Mouse (Mus musculus): Measurements from ENCODE around the gene Anapc16. TPM values are rescaled to one million over a fixed set of nuclear protein-coding genes. Genes with fewer than 3 reads are reported as not detected.
A peak's percentile ranks its signal among the peaks of the same experiment; 100 is the strongest.

The Anapc16 gene
- polyA plus RNA-seq, 1 experiment, result 127 TPM

DNA sequence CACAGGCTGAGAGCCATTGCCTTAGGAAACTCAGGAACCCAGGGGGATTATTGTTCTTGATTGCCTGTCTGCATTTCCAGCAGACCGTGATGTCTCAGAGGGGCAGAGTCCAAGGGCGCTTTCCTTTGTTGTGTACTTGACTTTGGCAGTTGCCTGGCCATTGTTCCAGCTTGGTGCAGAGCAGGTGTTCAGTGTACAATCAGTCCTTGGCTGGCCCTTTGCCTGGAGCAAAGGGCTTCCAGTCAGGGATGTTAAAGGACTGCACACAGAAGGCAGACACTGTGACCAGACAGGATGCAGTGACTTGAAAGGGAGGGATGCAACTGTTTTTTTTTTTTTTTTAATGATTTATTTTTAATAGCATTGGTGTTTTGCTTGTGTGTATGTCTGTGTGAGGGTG lies 30.4 kb downstream of the Anapc16 start:
- Histone ChIP-seq H3K36me3 (ENCODE audit: control insufficient read depth, insufficient read depth) (no peaks in the 10 kb centered on the region), H3K4me3 (no peak overlapping the region), H3ac (ENCODE audit: control insufficient read depth, insufficient read length) (no peak overlapping the region), H3K4me2 (ENCODE audit: low read depth) (no peak overlapping the region), H3K79me2 (ENCODE audit: control insufficient read depth, insufficient read depth) (no peaks in the 10 kb centered on the region), H3K27me3 (ENCODE audit: control insufficient read depth, insufficient read depth, insufficient read length) (no peaks in the 10 kb centered on the region)
- TF ChIP-seq MYOG (IDR thresholded peaks at IDR 0.05; ENCODE audit: control insufficient read depth in 1 of 3, insufficient read depth in 1 of 3, insufficient read length in 2 of 3, low read depth in 2 of 3), result peak in 1 of 3 experiments; percentile 57
- TF ChIP-seq REST (IDR thresholded peaks at IDR 0.05; ENCODE audit: insufficient read depth, insufficient read length), result no peak
- peak in 2 of 3 experiments; percentile 46 to 57 for TF ChIP-seq MYOD1 (IDR thresholded peaks at IDR 0.05; ENCODE audit: control insufficient read depth in 1 of 3, insufficient read length in 2 of 3, low read depth in 2 of 3)

DNA sequence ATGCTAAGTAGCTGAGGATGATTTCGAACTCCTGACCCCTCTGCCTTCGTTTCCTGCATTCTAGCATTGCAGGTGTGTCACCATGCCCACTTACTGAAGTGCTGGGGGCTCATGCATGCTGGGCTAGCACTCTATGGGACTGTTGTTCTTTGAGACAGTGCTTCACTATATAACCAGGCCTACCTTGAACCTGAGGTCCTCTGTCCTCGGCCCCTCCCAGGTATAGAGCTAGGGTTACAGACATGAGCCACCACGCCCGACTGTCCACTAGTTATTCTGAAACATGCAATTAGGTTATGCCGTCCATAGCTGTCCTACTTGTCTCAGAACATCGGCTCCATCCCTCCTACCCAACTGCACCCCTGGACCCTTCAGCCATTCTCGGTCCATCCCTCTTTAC lies 31.1 kb downstream of the Anapc16 start:
- TF ChIP-seq TCF3 (IDR thresholded peaks at IDR 0.05; ENCODE audit: insufficient read length, low read depth), result no peak
- TF ChIP-seq SRF (IDR thresholded peaks at IDR 0.05; ENCODE audit: control insufficient read depth, insufficient read length, low read depth), result no peak
- no peaks in the 10 kb centered on the region for H3K27me3 ChIP-seq (ENCODE audit: control insufficient read depth, insufficient read depth, insufficient read length)

DNA sequence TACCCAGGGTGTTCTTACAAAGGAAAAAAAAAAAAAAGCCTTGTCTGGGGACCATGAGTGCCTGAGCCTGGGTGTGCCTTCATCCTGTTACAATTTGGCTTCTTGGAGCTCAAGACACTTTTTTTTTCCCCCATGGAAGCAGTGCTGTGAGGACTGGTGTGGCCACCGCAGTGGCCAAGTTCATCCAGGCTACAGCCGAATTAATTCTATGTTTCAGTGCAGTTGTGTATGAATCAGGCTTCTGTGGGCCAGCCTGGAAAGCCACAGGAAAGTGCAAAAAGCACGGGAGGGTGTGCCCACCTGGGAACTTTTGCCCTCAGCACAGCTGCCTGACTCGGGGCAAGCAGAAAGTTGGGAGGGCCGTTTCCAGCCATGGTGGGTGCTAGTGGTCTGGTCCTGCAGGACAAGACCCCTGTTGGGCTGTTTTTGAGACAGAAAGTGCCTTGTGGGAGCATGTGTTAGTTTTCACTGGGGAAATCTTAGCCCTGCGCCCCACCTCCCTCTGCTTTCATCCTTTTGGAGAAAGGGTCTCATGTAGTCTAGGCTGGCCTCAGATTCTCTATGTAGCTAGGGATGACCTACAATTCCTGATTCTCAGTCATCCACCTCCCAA lies 32.4 kb downstream of the Anapc16 start:
- Histone ChIP-seq H3K4me2 (ENCODE audit: low read depth) (peak overlapping the region; percentile 74), H3K79me2 (ENCODE audit: control insufficient read depth, insufficient read depth) (no peaks in the 10 kb centered on the region), H3ac (ENCODE audit: control insufficient read depth, insufficient read length) (no peak overlapping the region), H3K36me3 (ENCODE audit: control insufficient read depth, insufficient read depth) (no peaks in the 10 kb centered on the region), H3K4me3 (peak overlapping the region; percentile 3), H3K27me3 (ENCODE audit: control insufficient read depth, insufficient read depth, insufficient read length) (no peaks in the 10 kb centered on the region)
- TF ChIP-seq CEBPB (IDR thresholded peaks at IDR 0.05; ENCODE audit: insufficient read depth, poor library complexity, severe bottlenecking) (no peak), MYOG (IDR thresholded peaks at IDR 0.05; ENCODE audit: control insufficient read depth in 1 of 3, insufficient read depth in 1 of 3, insufficient read length in 2 of 3, low read depth in 2 of 3) (peak in 1 of 3 experiments; percentile 25), TCF3 (IDR thresholded peaks at IDR 0.05; ENCODE audit: insufficient read length, low read depth) (no peak)

More for the DNA sequence above, 31.1 kb downstream of the Anapc16 start:
- Histone ChIP-seq H3ac (ENCODE audit: control insufficient read depth, insufficient read length) (no peak overlapping the region), H3K4me2 (ENCODE audit: low read depth) (no peak overlapping the region), H3K36me3 (ENCODE audit: control insufficient read depth, insufficient read depth) (no peaks in the 10 kb centered on the region), H3K79me2 (ENCODE audit: control insufficient read depth, insufficient read depth) (no peaks in the 10 kb centered on the region), H3K4me3 (no peak overlapping the region)

DNA sequence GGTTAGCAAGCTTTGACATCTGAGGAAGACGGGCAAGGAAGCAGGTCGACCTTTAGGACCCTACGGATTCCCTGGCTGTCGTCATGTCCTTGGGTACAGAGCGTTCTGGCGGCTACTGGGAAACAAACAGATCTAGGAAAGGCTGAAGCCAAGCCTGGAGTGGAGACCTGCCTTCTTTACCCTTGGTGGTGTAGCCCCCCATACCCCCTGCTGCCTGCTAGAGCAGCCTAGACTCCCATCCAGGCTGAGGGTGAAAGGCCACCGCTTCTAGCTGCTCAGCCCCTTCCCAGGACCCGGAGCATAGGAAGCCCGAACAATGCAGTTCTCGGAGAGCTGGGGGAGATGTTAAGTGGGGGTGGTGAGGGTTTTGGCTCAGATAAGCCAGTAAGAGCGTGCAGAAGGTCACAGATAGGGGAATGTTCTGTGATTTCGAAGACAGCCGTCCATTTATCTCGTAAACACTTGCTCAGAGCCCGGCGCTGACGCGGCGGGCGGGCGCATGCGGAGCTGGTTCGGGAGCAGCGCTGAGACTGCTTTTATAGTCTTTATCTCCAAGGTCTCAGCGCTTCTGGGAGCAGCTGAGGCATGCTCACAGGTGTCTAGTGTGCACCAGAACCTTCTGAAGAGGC lies 33.0 kb downstream of the Anapc16 start:
- Histone ChIP-seq H3K4me3 (peak overlapping the region; percentile 3), H3K4me2 (ENCODE audit: low read depth) (peak overlapping the region; percentile 74), H3ac (ENCODE audit: control insufficient read depth, insufficient read length) (no peak overlapping the region), H3K79me2 (ENCODE audit: control insufficient read depth, insufficient read depth) (no peaks in the 10 kb centered on the region), H3K27me3 (ENCODE audit: control insufficient read depth, insufficient read depth, insufficient read length) (no peaks in the 10 kb centered on the region), H3K36me3 (ENCODE audit: control insufficient read depth, insufficient read depth) (no peaks in the 10 kb centered on the region)
- TF ChIP-seq CEBPB (IDR thresholded peaks at IDR 0.05; ENCODE audit: insufficient read depth, poor library complexity, severe bottlenecking) (no peak), USF1 (IDR thresholded peaks at IDR 0.05; ENCODE audit: low read depth) (no peak), MYOG (IDR thresholded peaks at IDR 0.05; ENCODE audit: control insufficient read depth in 1 of 3, insufficient read depth in 1 of 3, insufficient read length in 2 of 3, low read depth in 2 of 3) (no peak), REST (IDR thresholded peaks at IDR 0.05; ENCODE audit: insufficient read depth, insufficient read length) (no peak), E2F4 (IDR thresholded peaks at IDR 0.05; ENCODE audit: insufficient read depth) (no peak), TCF12 (IDR thresholded peaks at IDR 0.05; ENCODE audit: insufficient read depth, poor library complexity, severe bottlenecking) (no peak)

DNA sequence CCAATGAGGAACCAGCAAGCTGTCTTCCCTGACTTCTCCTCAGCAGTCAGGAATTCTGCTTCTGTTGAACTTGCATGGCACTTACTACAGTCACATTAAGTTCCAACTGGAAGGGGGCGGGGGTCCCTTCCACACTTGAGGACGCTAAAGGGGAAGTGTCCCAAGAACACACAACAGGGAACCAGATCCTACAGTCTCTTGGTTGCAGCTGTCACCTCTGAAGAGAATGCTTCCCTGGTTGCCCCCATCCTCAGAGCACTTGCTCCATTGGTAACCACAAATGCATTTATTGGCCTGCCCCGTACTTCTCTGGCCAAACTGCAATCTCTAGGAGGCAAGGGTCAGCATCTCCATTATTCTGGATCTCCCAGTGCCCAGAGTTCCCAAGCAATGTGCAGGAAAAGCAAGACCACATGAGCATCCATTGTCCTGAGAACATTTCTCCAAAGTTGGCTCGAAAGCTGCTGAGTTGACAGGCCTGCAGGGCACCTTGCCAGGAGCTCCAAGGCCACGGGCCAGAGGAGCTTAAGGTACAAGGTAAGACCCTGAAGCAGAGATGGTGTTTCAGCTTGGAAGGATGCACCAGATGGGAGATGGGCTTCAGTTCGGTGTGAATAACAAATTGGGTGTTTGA lies 35.5 kb downstream of the Anapc16 start:
- Histone ChIP-seq H3K4me3 (no peak overlapping the region), H3K36me3 (ENCODE audit: control insufficient read depth, insufficient read depth) (no peaks in the 10 kb centered on the region), H3K4me2 (ENCODE audit: low read depth) (no peak overlapping the region), H3K79me2 (ENCODE audit: control insufficient read depth, insufficient read depth) (no peaks in the 10 kb centered on the region), H3K27me3 (ENCODE audit: control insufficient read depth, insufficient read depth, insufficient read length) (no peaks in the 10 kb centered on the region), H3ac (ENCODE audit: control insufficient read depth, insufficient read length) (no peak overlapping the region)
- TF ChIP-seq MYOD1 (IDR thresholded peaks at IDR 0.05; ENCODE audit: control insufficient read depth in 1 of 3, insufficient read length in 2 of 3, low read depth in 2 of 3) (peak in 2 of 3 experiments; percentile 12 to 31), MYOG (IDR thresholded peaks at IDR 0.05; ENCODE audit: control insufficient read depth in 1 of 3, insufficient read depth in 1 of 3, insufficient read length in 2 of 3, low read depth in 2 of 3) (peak in 1 of 3 experiments; percentile 59), USF1 (IDR thresholded peaks at IDR 0.05; ENCODE audit: low read depth) (no peak)

DNA sequence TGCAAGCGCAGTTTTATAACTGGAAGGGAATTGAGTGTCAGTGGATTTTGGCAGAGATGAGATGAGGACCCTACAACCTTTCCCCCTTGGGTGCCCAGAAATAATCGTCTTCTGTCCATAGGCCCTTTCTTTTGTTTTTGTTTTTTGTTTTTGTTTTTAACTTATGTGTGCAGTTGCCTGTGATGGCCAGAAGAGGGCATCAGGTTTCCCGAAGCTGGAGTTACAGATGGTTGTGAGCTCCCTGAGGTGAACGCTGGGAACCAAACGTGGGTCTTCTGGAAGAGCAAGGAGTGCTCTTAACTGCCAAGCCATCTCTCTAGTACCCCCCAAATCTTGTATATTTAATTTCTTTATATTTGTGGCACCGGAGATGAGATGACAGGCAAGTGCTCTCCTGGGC lies 36.2 kb downstream of the Anapc16 start:
- H3K79me2 ChIP-seq (ENCODE audit: control insufficient read depth, insufficient read depth), result no peaks in the 10 kb centered on the region
- no peak overlapping the region for H3ac ChIP-seq (ENCODE audit: control insufficient read depth, insufficient read length)
- H3K27me3 ChIP-seq (ENCODE audit: control insufficient read depth, insufficient read depth, insufficient read length), result no peaks in the 10 kb centered on the region
- no peak overlapping the region for H3K4me2 ChIP-seq (ENCODE audit: low read depth)
- H3K4me3 ChIP-seq, result no peak overlapping the region
- TF ChIP-seq SRF (IDR thresholded peaks at IDR 0.05; ENCODE audit: control insufficient read depth, insufficient read length, low read depth) (no peak), CEBPB (IDR thresholded peaks at IDR 0.05; ENCODE audit: insufficient read depth, poor library complexity, severe bottlenecking) (no peak), POLR2A (IDR thresholded peaks at IDR 0.05; ENCODE audit: insufficient read length, low read depth) (no peak), MYOG (IDR thresholded peaks at IDR 0.05; ENCODE audit: control insufficient read depth in 1 of 3, insufficient read depth in 1 of 3, insufficient read length in 2 of 3, low read depth in 2 of 3) (no peak), TCF12 (IDR thresholded peaks at IDR 0.05; ENCODE audit: insufficient read depth, poor library complexity, severe bottlenecking) (no peak), USF1 (IDR thresholded peaks at IDR 0.05; ENCODE audit: low read depth) (no peak), TCF3 (IDR thresholded peaks at IDR 0.05; ENCODE audit: insufficient read length, low read depth) (no peak), POLR2AphosphoS2 (IDR thresholded peaks at IDR 0.05; ENCODE audit: insufficient read length, low read depth) (no peak), MYOD1 (IDR thresholded peaks at IDR 0.05; ENCODE audit: control insufficient read depth in 1 of 3, insufficient read length in 2 of 3, low read depth in 2 of 3) (no peak), REST (IDR thresholded peaks at IDR 0.05; ENCODE audit: insufficient read depth, insufficient read length) (no peak), MAX (IDR thresholded peaks at IDR 0.05; ENCODE audit: low read depth) (no peak), E2F4 (IDR thresholded peaks at IDR 0.05; ENCODE audit: insufficient read depth) (no peak)
- no peaks in the 10 kb centered on the region for H3K36me3 ChIP-seq (ENCODE audit: control insufficient read depth, insufficient read depth)
